Mouse (Mus musculus) forebrain, embryonic 11.5 days (tissue): ENCODE measurements around the gene Litaf. TPM values are rescaled to one million over a fixed set of nuclear protein-coding genes. Genes with fewer than 3 reads are reported as not detected.

Source experiments
- ATAC-seq: fragments of 200-750 bp; cut with Nextera tagmentation; replicated peaks from 2 replicates; pipeline ENCODE4 v1.8.0; 2017; ENCODE audit warnings: moderate TSS enrichment; ENCODE audit not compliant: low FRiP score
- DNase-seq: peaks from one replicate; pipeline ENCODE4 v3.0.0-alpha.2; 2017; ENCODE audit warnings: low spot score
- H3K27ac ChIP-seq: fragments of 300-500 bp; sonication (generic); 2 replicates; pipeline ENCODE4 v1.5.1; 2014; ENCODE audit warnings: low read depth, low read length
- H3K27me3 ChIP-seq: fragments of 300-500 bp; sonication (generic); 2 replicates; pipeline ENCODE4 v1.6.1; 2014; ENCODE audit warnings: mild to moderate bottlenecking, low read length, mixed read lengths; ENCODE audit not compliant: control insufficient read depth, insufficient read depth
- H3K36me3 ChIP-seq: fragments of 300-500 bp; sonication (generic); 2 replicates; pipeline ENCODE4 v1.6.1; 2014; ENCODE audit warnings: mild to moderate bottlenecking, low read length, moderate library complexity, mixed read lengths; ENCODE audit not compliant: control insufficient read depth, insufficient read depth
- H3K4me1 ChIP-seq: fragments of 300-500 bp; sonication (generic); replicated peaks from 2 replicates; pipeline ENCODE4 v1.6.1; 2014; ENCODE audit warnings: low read length, mixed read lengths; ENCODE audit not compliant: control insufficient read depth, insufficient read depth
- H3K4me2 ChIP-seq: fragments of 300-500 bp; sonication (generic); 2 replicates; pipeline ENCODE4 v1.6.1; 2014; ENCODE audit warnings: low read depth, mild to moderate bottlenecking, low read length, moderate library complexity, mixed read lengths; ENCODE audit not compliant: severe bottlenecking
- H3K4me3 ChIP-seq: fragments of 300-500 bp; sonication (generic); 2 replicates; pipeline ENCODE4 v1.5.1; 2014; ENCODE audit warnings: low read depth, low read length
- H3K9ac ChIP-seq: fragments of 300-500 bp; sonication (generic); 2 replicates; pipeline ENCODE4 v1.6.1; 2014; ENCODE audit warnings: low read length
- H3K9me3 ChIP-seq: fragments of 300-500 bp; sonication (generic); 2 replicates; pipeline ENCODE4 v1.6.1; 2016; ENCODE audit warnings: low read length, mixed read lengths; ENCODE audit not compliant: control insufficient read depth
- WGBS: fragments of 180-500 bp; shearing (Covaris S2); extraction: QIAGEN DNeasy Blood & Tissue Kit; methylation state at CpG from one replicate; pipeline ENCODE4 v1.1.7; 2014; 5-methylcytosine and 5-hydroxymethylcytosine counted together
- polyA plus RNA-seq: library from polyadenylated mRNA; unstranded; fragments of >200 nt; fragmentation: Nextera tagmentation; extraction: Ambion mirVana; gene quantifications from 2 replicates; pipeline ENCODE4 v1.2.1, GENCODE M21; 2014

The Litaf gene
- 52.0 and 57.4 TPM in 2 replicates for polyA plus RNA-seq

GRCm38 (mm10) chr16:11066029-11066832, at the start of gene Litaf:
Gene Litaf (minus strand): TSS chr16:11066157.
- DNase-seq (peak; percentile 100), ATAC-seq (peak; percentile 97)
- under 1% methylated on average over 78 of the region's 78 CpGs for WGBS
- H3K36me3 ChIP-seq = no peaks in the 10 kb centered on the region
- H3K4me2 ChIP-seq = peak within 1 kb of the TSS; percentile 78
- H3K9ac ChIP-seq = peak within 1 kb of the TSS; percentile 96
- no peaks in the 10 kb centered on the region for H3K9me3 ChIP-seq
- peak within 1 kb of the TSS; percentile 75 for H3K4me3 ChIP-seq
- H3K4me1 ChIP-seq = peaks cover 23% of the 10 kb centered on the region
- peak within 1 kb of the TSS; percentile 95 for H3K27ac ChIP-seq
- no peaks in the 10 kb centered on the region for H3K27me3 ChIP-seq

- ATAC-seq = no peak
- H3K27ac ChIP-seq = no peak overlapping the region
- no peaks in the 10 kb centered on the region; the same call in 1 of the 2 replicates for H3K36me3 ChIP-seq
- no peaks in the 10 kb centered on the region for H3K4me1 ChIP-seq
- no peak overlapping the region for H3K9ac ChIP-seq
- H3K9me3 ChIP-seq = no peaks in the 10 kb centered on the region
- H3K27me3 ChIP-seq = no peaks in the 10 kb centered on the region
- DNase-seq = no peak
- 72% methylated on average over 4 of the region's 4 CpGs for WGBS
- H3K4me3 ChIP-seq = no peak overlapping the region
- no peak overlapping the region for H3K4me2 ChIP-seq
These were observed 43.3 kb upstream of the Litaf start for GRCm38 (mm10) chr16:11109198-11109740.

- no peaks in the 10 kb centered on the region for H3K27me3 ChIP-seq
- no peaks in the 10 kb centered on the region for H3K4me1 ChIP-seq
- no peak overlapping the region for H3K4me2 ChIP-seq
- ATAC-seq = no peak
- H3K27ac ChIP-seq = no peak overlapping the region
- no peak overlapping the region for H3K9ac ChIP-seq
- 76% methylated on average over 1 of the region's 1 CpGs for WGBS
- H3K4me3 ChIP-seq = no peak overlapping the region
- DNase-seq = no peak
- H3K9me3 ChIP-seq = no peaks in the 10 kb centered on the region
- H3K36me3 ChIP-seq = no peaks in the 10 kb centered on the region; the same call in 1 of the 2 replicates
These were observed 38.9 kb upstream of the Litaf start for GRCm38 (mm10) chr16:11104905-11105304.

GRCm38 (mm10) chr16:11097301-11097700, 31.3 kb upstream of the Litaf start:
- Histone ChIP-seq H3K27ac (no peak overlapping the region), H3K4me3 (no peak overlapping the region), H3K4me2 (no peak overlapping the region), H3K9ac (no peak overlapping the region), H3K9me3 (no peaks in the 10 kb centered on the region), H3K36me3 (no peaks in the 10 kb centered on the region), H3K27me3 (no peaks in the 10 kb centered on the region), H3K4me1 (no peaks in the 10 kb centered on the region)
- DNase-seq (no peak), ATAC-seq (no peak)
- 93% methylated on average over 3 of the region's 3 CpGs for WGBS

GRCm38 (mm10) chr16:11093717-11094386, 27.9 kb upstream of the Litaf start:
- ATAC-seq (no peak), DNase-seq (no peak)
- Histone ChIP-seq H3K4me3 (no peak overlapping the region), H3K9ac (no peak overlapping the region), H3K27me3 (no peaks in the 10 kb centered on the region), H3K36me3 (no peaks in the 10 kb centered on the region; the same call in 1 of the 2 replicates), H3K4me1 (no peaks in the 10 kb centered on the region), H3K27ac (no peak overlapping the region), H3K9me3 (no peaks in the 10 kb centered on the region), H3K4me2 (no peak overlapping the region)
- 94% methylated on average over 13 of the region's 13 CpGs for WGBS

- WGBS = 94% methylated on average over 3 of the region's 3 CpGs
- ATAC-seq (no peak), DNase-seq (no peak)
- H3K9me3 ChIP-seq = no peaks in the 10 kb centered on the region
- H3K9ac ChIP-seq = no peak overlapping the region
- no peak overlapping the region for H3K4me3 ChIP-seq
- no peak overlapping the region for H3K27ac ChIP-seq
- no peaks in the 10 kb centered on the region; the same call in 1 of the 2 replicates for H3K36me3 ChIP-seq
- no peaks in the 10 kb centered on the region for H3K4me1 ChIP-seq
- no peaks in the 10 kb centered on the region for H3K27me3 ChIP-seq
- H3K4me2 ChIP-seq = no peak overlapping the region
These were observed 26.6 kb upstream of the Litaf start for GRCm38 (mm10) chr16:11092523-11092922.

GRCm38 (mm10) chr16:11092061-11092460, 26.1 kb upstream of the Litaf start:
- Histone ChIP-seq H3K4me3 (no peak overlapping the region), H3K9me3 (no peaks in the 10 kb centered on the region), H3K4me1 (0 out of 2 replicates have a peak, but pooled peaks cover 1% of the 10 kb centered on the region), H3K36me3 (no peaks in the 10 kb centered on the region; the same call in 1 of the 2 replicates), H3K9ac (no peak overlapping the region), H3K4me2 (no peak overlapping the region), H3K27me3 (no peaks in the 10 kb centered on the region), H3K27ac (no peak overlapping the region)
- WGBS = 81% methylated on average over 4 of the region's 4 CpGs
- DNase-seq (no peak), ATAC-seq (no peak)

GRCm38 (mm10) chr16:11090836-11091570, 25.0 kb upstream of the Litaf start:
- H3K4me3 ChIP-seq = no peak overlapping the region
- 84% methylated on average over 10 of the region's 10 CpGs for WGBS
- H3K27me3 ChIP-seq = no peaks in the 10 kb centered on the region
- H3K9me3 ChIP-seq = no peaks in the 10 kb centered on the region
- ATAC-seq (no peak), DNase-seq (no peak)
- H3K4me1 ChIP-seq = 0 out of 2 replicates have a peak, but pooled peaks cover 4% of the 10 kb centered on the region
- no peak overlapping the region for H3K4me2 ChIP-seq
- no peaks in the 10 kb centered on the region; the same call in 1 of the 2 replicates for H3K36me3 ChIP-seq
- no peak overlapping the region for H3K9ac ChIP-seq
- no peak overlapping the region for H3K27ac ChIP-seq
